Mouse (Mus musculus) liver, postnatal 0 days (tissue): ENCODE data around the gene Serpinb7. TPM values are rescaled to one million over a fixed set of nuclear protein-coding genes. Genes with fewer than 3 reads are reported as not detected.
A peak's percentile ranks its signal among the peaks of the same experiment; 100 is the strongest.

Experiments
- ATAC-seq: fragments of 200-750 bp; cut with Nextera tagmentation; 2 replicates; pipeline ENCODE4 v1.8.0; 2017; ENCODE audit warnings: mild to moderate bottlenecking, moderate library complexity
- DNase-seq: peaks from one replicate; pipeline ENCODE4 v3.0.0-alpha.2; 2016
- H3K27ac ChIP-seq: fragments of 300-500 bp; sonication (generic); 2 replicates; pipeline ENCODE4 v1.5.1; 2014; ENCODE audit warnings: antibody characterized with exemption, moderate library complexity, mild to moderate bottlenecking, low read depth
- H3K27me3 ChIP-seq: fragments of 300-500 bp; sonication (generic); 2 replicates; pipeline ENCODE4 v1.6.1; 2014; ENCODE audit warnings: low read length, control low read depth, mixed read lengths; ENCODE audit not compliant: insufficient read depth
- H3K36me3 ChIP-seq: fragments of 300-500 bp; sonication (generic); replicated peaks from 2 replicates; pipeline ENCODE4 v1.6.1; 2014; ENCODE audit warnings: mild to moderate bottlenecking, control low read depth, low read length, moderate library complexity, mixed read lengths; ENCODE audit not compliant: insufficient read depth
- H3K4me1 ChIP-seq: fragments of 300-500 bp; sonication (generic); 2 replicates; pipeline ENCODE4 v1.6.1; 2014; ENCODE audit warnings: antibody characterized with exemption, mild to moderate bottlenecking, control low read depth; ENCODE audit not compliant: insufficient read depth
- H3K4me2 ChIP-seq: fragments of 300-500 bp; sonication (generic); 2 replicates; pipeline ENCODE4 v1.6.1; 2014; ENCODE audit warnings: low read depth, mild to moderate bottlenecking, low read length, moderate library complexity, mixed read lengths
- H3K4me3 ChIP-seq: fragments of 300-500 bp; sonication (generic); 2 replicates; pipeline ENCODE4 v1.5.1; 2014; ENCODE audit warnings: low read depth, low read length
- H3K9ac ChIP-seq: fragments of 300-500 bp; sonication (generic); replicated peaks from 2 replicates; pipeline ENCODE4 v1.6.1; 2014; ENCODE audit warnings: mild to moderate bottlenecking, moderate library complexity
- H3K9me3 ChIP-seq: fragments of 300-500 bp; sonication (generic); 2 replicates; pipeline ENCODE4 v1.6.1; 2016; ENCODE audit warnings: mild to moderate bottlenecking, control low read depth, low read length, mixed read lengths
- CTCF ChIP-seq: sonication (generic); IDR thresholded peaks from 2 replicates; pipeline ENCODE4 v1.5.1; 2016; ENCODE audit warnings: antibody characterized with exemption, low read depth
- EP300 ChIP-seq: IDR thresholded peaks from 2 replicates; pipeline ENCODE4 v1.6.1; 2016; ENCODE audit warnings: antibody characterized with exemption, low read depth, mild to moderate bottlenecking
- WGBS: fragments of 180-500 bp; shearing (Covaris S2); extraction: QIAGEN DNeasy Blood & Tissue Kit; methylation state at CpG from one replicate; pipeline ENCODE4 v1.1.7; 2014; ENCODE audit not compliant: insufficient replicate concordance; 5-methylcytosine and 5-hydroxymethylcytosine counted together
- polyA plus RNA-seq: library from polyadenylated mRNA; unstranded; fragments of >200 nt; fragmentation: Nextera tagmentation; extraction: Ambion mirVana; gene quantifications from 2 replicates; pipeline ENCODE4 v1.2.1, GENCODE M21; 2015

The Serpinb7 gene
- polyA plus RNA-seq, 1 experiment from 2014 or later: not detected

DNA sequence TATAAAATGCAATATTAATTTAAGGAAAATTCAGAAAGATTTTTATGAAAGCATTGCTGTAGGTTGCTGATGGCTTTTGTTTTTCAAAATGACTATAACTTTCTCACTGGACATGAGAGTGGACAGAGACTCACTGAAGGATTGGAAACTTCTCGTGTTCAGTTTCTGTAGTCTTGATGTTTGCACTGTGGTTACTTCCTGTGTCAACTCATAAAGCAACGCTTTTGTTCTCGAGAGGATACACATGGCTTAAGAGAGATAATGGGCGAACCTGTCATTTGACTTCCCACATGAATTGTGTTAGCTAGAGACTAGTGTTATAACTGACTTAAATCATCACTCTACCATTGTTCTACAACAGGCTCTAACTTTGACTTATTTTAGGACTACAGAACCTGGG, 22.5 kb upstream of the Serpinb7 start:
- Histone ChIP-seq H3K36me3 (no peaks in the 10 kb centered on the region), H3K9ac (no peak overlapping the region), H3K27me3 (no peaks in the 10 kb centered on the region), H3K4me3 (no peak overlapping the region), H3K27ac (no peak overlapping the region), H3K9me3 (no peaks in the 10 kb centered on the region), H3K4me1 (no peaks in the 10 kb centered on the region), H3K4me2 (no peak overlapping the region)
- TF ChIP-seq EP300: no peak
- no peak for TF ChIP-seq CTCF
- DNase-seq: no peak
- no peak for ATAC-seq
- 25% methylated on average over 4 of the region's 4 CpGs for WGBS

DNA sequence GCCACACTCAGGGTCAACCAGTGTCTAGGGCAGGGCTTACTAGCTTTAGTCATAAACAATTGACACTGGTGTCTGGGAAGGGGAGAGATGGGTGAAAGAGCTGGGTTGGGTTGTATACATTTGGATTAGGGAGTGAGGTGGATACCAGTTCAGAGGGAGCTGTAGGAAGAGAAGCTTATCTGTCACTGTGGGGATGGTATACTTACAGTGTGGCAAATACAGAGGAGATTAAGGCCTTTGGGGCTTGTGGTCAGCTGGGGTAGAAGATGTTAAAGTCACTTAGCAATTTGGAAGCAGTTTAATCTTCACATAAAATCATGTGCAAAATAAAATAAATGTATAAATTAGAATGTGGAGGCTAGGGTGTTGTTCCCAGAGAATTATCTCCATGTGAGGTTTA, 21.1 kb upstream of the Serpinb7 start:
- ATAC-seq: no peak
- TF ChIP-seq CTCF: no peak
- no peak for TF ChIP-seq EP300
- Histone ChIP-seq H3K9ac (no peak overlapping the region), H3K9me3 (no peaks in the 10 kb centered on the region), H3K27ac (no peak overlapping the region), H3K27me3 (no peaks in the 10 kb centered on the region), H3K4me1 (no peaks in the 10 kb centered on the region), H3K4me2 (no peak overlapping the region), H3K4me3 (no peak overlapping the region), H3K36me3 (no peaks in the 10 kb centered on the region)
- DNase-seq: no peak

DNA sequence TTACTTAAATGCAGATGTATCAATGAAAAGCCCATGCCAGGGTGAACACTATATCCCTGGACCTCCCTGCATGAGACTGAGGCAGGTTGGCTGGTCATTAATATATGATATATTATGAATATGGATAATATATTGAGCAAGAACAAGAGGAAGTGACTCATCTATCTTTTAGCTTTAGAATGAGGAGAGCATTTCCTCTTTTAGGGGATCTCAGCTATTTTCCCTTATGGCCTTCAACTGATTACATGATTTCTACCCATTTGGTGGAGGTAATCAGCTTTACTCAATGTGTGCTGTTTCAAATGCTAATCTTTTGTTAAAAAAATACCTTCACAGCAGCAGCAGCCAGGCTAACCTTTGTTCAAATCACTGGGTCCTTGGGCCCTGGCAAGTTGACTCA, 18.0 kb upstream of the Serpinb7 start:
- H3K4me3 ChIP-seq: no peak overlapping the region
- H3K27me3 ChIP-seq: no peaks in the 10 kb centered on the region
- no peak for DNase-seq
- no peak for ATAC-seq
- no peak overlapping the region for H3K27ac ChIP-seq
- H3K4me1 ChIP-seq: no peaks in the 10 kb centered on the region
- H3K9me3 ChIP-seq: no peaks in the 10 kb centered on the region
- no peak overlapping the region for H3K9ac ChIP-seq
- no peak overlapping the region for H3K4me2 ChIP-seq
- TF ChIP-seq EP300 (no peak), CTCF (no peak)
- no peaks in the 10 kb centered on the region for H3K36me3 ChIP-seq

DNA sequence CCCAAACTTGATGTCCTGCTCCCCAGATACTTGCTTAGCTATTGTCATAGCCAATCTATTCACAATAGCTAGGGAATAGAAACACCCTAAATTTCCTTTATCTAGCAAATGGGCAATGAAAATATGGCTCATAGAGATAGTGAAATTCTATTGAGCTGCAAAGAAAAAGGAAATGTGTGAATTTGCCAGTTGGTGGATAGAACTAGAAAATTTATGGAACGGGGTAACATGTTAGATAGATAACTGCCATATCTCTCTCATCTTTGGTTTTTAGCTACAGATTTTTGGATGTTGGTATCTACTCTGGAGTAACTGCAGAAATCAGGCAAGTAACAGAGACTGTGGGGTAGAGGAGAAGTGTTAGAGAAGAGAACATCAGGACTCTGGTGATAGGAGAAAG, 17.1 kb upstream of the Serpinb7 start:
- H3K4me3 ChIP-seq: no peak overlapping the region
- 59% methylated on average over 1 of the region's 1 CpGs for WGBS
- ATAC-seq: no peak
- no peak for TF ChIP-seq CTCF
- no peak for TF ChIP-seq EP300
- no peaks in the 10 kb centered on the region for H3K36me3 ChIP-seq
- H3K4me1 ChIP-seq: no peaks in the 10 kb centered on the region
- H3K27me3 ChIP-seq: no peaks in the 10 kb centered on the region
- no peak overlapping the region for H3K27ac ChIP-seq
- H3K4me2 ChIP-seq: no peak overlapping the region
- H3K9ac ChIP-seq: no peak overlapping the region
- no peak for DNase-seq
- H3K9me3 ChIP-seq: no peaks in the 10 kb centered on the region

DNA sequence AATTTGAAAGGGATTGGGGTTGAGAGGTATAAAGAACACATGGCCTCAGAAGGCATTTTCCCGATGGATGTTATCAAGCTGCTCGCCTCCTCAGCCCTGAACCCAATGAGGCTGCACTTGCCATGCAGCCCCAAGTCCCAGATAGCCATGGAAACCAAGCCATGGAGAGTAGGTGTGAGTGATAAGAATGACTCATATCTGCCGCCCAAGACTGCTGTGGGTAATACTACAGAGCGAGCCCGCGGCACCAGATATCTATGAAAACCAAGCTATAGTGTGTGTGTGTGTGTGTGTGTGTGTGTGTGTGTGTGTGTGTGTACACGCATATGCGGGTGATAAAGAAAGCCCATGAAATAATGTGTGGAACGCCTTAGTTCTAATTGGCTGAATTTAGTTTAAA, 14.9 kb upstream of the Serpinb7 start:
- Histone ChIP-seq H3K4me3 (no peak overlapping the region), H3K9ac (no peak overlapping the region), H3K4me1 (no peaks in the 10 kb centered on the region), H3K9me3 (no peaks in the 10 kb centered on the region), H3K27ac (no peak overlapping the region), H3K36me3 (no peaks in the 10 kb centered on the region), H3K4me2 (no peak overlapping the region), H3K27me3 (no peaks in the 10 kb centered on the region)
- WGBS: 59% methylated on average over 9 of the region's 9 CpGs
- peak; percentile 58; the same call in 1 of the 2 replicates for TF ChIP-seq EP300
- no peak for TF ChIP-seq CTCF
- ATAC-seq (peak; percentile 82), DNase-seq (no peak)

DNA sequence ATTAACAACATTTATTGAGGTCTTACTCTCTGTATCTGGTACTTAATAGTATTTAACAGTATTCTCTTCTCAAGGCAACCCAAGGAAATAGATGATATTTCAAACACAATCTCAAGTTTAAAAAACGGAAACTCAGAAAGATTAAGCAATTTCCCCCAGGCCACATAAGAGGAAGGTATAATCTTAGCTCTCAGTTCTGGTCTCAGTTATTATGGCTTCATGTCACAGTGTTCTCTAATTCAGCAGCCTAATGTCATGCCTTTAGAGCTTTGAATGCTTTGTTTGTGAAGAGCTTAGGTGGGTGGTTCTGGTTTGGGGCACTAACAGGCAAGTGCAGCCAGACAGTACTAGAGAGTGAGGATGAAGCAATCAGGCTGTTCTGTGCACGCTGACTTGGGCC, 9.7 kb upstream of the Serpinb7 start:
- TF ChIP-seq CTCF (no peak), EP300 (no peak)
- H3K27me3 ChIP-seq: no peaks in the 10 kb centered on the region
- no peak overlapping the region for H3K9ac ChIP-seq
- DNase-seq: no peak
- no peak overlapping the region for H3K4me2 ChIP-seq
- 48% methylated on average over 2 of the region's 2 CpGs for WGBS
- H3K36me3 ChIP-seq: no peaks in the 10 kb centered on the region
- no peak overlapping the region for H3K4me3 ChIP-seq
- peak; percentile 55 for ATAC-seq
- H3K4me1 ChIP-seq: 0 out of 2 replicates have a peak, but pooled peaks cover 2% of the 10 kb centered on the region
- H3K9me3 ChIP-seq: no peaks in the 10 kb centered on the region
- H3K27ac ChIP-seq: 0 out of 2 replicates have a peak overlapping the region, but pooled peaks have one; percentile 16

DNA sequence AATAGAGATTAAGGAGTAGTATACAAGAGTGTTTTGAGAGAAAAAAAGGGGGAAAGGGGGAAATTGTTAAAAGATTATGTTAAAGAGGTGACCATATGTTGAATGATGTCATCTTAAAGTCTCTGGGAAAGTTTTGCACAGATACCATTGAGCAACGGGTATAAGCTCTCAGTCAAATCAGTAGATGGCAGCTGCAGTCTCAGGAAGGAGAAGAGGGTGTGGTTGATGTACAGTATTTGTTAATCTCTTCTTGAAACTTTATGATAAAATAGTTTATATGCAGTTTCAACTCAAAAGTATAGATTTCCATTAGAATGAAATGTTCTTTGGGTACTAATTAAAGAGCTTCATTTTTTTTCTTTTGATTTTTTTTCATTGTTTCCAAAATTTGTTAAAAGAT, 2.0 kb upstream of the Serpinb7 start:
- Histone ChIP-seq H3K27me3 (no peaks in the 10 kb centered on the region), H3K9ac (no peak overlapping the region), H3K36me3 (no peaks in the 10 kb centered on the region), H3K9me3 (no peaks in the 10 kb centered on the region), H3K4me3 (no peak overlapping the region), H3K4me1 (no peaks in the 10 kb centered on the region), H3K4me2 (no peak overlapping the region), H3K27ac (no peak overlapping the region)
- TF ChIP-seq CTCF (no peak), EP300 (peak; percentile 41; the same call in 1 of the 2 replicates)
- DNase-seq (no peak), ATAC-seq (no peak)
- 33% methylated on average over 1 of the region's 1 CpGs for WGBS
